Mouse (Mus musculus) v-Abl transformed pro-B cells (cell line): ENCODE measurements around the gene Zkscan7.
"Not testable (repeated sequence)": the region's sequence is repeated elsewhere in the genome, so short reads cannot be mapped to it uniquely, and the experiment has no call there.

ENCODE experiments used
- in situ Hi-C, 2 experiments: fragments of 400-800 bp; cut with MboI; formaldehyde crosslinking; loops; one replicate each; pipeline ENCODE4 v1.15.1; 2025; ENCODE audit not compliant: unreplicated experiment in 2 of 2

Gene Zkscan7

DNA sequence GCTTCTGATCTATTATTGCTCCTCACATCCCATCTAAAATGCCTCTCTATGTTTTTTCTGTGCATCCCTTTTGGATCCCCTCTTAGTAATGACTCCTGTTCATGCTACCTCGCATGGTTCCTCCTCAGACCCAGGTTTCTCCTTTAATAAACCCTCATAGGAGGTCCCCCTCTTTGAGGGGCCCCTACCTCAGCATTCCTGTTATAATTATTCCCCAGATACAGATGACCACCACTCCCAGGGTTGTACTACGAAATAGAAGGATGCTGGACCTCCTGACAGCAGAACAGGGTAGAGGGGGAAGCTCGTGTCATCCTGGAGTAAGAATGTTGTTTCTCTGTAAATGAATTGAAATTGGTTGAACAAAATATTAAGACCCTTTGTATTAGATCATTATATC is at the start of gene Zkscan7:
Gene Zkscan7 (plus strand): TSS at position 301 of the 400 bp plus-strand sequence.
- in situ Hi-C loops: no loop called here

GRCm38 (mm10) chr9:122836126-122836525 is 49.4 kb upstream of the Zkscan7 start:
- in situ Hi-C loops: no loop called here

DNA sequence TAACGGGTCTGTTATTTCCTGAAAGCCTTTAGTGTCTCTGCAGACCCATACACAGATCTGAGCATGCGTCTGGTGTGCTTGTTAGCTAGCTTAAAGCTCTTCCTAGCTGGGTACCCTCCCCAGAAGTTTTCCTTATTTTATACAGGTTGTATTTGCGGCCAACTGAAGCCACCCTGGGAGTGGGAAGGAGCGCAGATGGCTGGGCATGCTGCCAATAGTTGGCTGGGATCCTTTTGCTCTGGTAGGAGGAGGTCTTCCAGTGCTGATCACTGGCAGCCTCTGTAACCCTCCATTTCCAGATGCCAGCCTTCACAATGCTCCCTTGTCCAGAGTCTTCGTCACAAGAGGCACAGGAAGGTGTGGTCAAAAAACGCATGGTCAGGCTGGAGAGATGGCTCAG is 48.7 kb upstream of the Zkscan7 start:
- in situ Hi-C loops: no loop called here

DNA sequence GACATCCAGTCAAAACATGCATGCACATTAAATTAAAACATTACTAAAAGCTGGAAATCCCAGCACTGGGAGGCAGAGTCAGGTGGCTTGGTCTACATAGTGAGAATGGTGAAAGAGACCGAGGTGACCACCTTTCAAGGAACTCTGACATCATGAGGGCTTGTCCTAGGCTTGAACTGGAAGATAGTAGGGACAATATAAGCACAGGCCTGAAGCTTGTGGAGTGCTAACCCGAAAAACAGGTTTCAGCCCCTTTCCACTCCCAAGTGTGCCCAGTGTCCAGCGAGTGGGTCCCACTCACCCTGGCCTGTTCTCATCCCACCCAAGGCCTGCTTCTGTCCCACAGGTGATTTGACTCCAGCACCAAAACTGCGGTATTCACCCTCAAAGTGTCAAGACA is 48.3 kb upstream of the Zkscan7 start:
- in situ Hi-C loops: no loop called here

DNA sequence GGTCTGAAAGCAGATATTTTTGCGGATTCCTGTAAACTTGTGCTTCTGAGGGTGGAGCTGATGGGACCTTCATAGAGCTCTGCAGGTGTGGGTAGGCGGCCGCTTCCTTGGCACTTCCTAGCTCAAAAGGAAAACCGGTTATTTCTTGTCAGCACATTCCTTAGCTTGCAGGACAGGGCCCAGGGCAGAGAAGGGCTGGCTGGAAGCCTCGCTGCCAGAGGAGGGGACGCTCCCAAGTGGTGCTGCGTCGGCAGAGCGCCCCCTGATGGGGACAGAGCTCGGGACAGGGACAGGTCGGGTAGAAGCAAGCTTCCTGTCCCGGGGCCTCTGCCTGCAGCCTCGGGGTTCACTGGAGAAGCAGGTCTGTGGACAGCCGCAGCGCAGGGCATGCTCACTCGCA is 47.8 kb upstream of the Zkscan7 start:
- in situ Hi-C loops: no loop called here

- in situ Hi-C loops: no loop called here
Measured at GRCm38 (mm10) chr9:122843760-122844159, 41.7 kb upstream of the Zkscan7 start, which contains the start of gene Gm35549. Gene Gm35549, minus strand, starts transcription at chr9:122844035.

GRCm38 (mm10) chr9:122845621-122846020 is 39.9 kb upstream of the Zkscan7 start:
- in situ Hi-C loops: no loop called here

DNA sequence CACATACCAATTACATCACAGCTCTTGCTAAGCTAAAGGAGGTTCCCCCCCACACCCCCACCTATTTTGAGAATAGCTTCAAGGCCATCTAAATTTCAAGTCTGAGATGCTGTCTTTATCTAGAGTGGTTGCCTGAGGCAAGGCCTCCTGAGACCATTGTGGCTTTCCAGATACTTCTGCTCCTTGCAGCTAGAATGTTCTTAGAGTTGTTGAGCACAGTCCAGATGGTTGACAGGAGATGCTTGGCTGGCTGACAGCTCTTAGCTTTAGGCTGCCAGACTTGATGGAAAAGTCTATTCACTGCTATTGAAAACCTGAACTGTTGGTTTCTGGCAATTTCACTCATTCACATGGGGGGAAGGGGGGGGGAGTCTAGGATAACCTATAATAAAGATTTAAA is 39.3 kb upstream of the Zkscan7 start:
- in situ Hi-C loops: no loop called here

DNA sequence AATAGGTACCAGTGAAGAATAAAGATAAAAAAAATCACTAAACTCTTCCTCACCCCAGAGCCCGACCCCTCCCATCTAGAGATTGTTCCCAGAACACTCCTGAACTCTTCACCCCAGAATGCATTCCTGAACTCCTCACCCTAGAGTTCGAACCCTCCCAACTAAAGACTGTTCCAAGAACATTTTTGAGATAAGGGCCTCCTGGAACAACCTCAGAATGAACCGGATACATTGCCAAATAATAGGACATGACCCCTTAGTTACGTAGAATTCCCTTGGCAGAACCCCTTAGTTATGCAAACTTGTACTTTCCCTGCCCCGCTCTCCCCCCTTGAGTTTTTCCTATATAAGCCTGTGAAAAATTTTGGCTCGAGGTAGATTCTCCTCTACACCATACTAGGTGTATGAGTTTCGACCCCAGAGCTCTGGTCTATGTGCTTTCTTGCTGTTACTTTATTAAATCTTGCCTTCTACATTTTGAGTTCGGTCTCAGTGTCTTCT is 37.6 kb upstream of the Zkscan7 start:
- in situ Hi-C loops: not testable (repeated sequence)

GRCm38 (mm10) chr9:122854526-122854925 is 31.0 kb upstream of the Zkscan7 start:
- in situ Hi-C loops: loop anchor here in 1 of 2 experiments (10.0 kb wide), 1 partner anchor 260 kb away; the partner anchor contains the start of genes Exosc7 and Zdhhc3

DNA sequence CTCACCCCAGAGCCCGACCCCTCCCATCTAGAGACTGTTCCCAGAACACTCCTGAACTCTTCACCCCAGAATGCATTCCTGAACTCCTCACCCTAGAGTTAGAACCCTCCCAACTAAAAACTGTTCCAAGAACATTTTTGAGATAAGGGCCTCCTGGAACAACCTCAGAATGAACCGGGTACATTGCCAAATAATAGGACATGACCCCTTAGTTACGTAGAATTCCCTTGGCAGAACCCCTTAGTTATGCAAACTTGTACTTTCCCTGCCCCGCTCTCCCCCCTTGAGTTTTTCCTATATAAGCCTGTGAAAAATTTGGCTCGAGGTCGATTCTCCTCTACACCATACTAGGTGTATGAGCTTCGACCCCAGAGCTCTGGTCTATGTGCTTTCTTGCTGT is 30.3 kb upstream of the Zkscan7 start:
- in situ Hi-C loops: loop anchor here in 1 of 2 experiments (10.0 kb wide), 1 partner anchor 260 kb away; the partner anchor contains the start of genes Exosc7 and Zdhhc3

GRCm38 (mm10) chr9:122855617-122856016 is 29.9 kb upstream of the Zkscan7 start:
- in situ Hi-C loops: loop anchor here in 1 of 2 experiments (10.0 kb wide), 1 partner anchor 259 kb away; the partner anchor contains the start of genes Exosc7 and Zdhhc3

- in situ Hi-C loops: loop anchor here in 1 of 2 experiments (10.0 kb wide), 1 partner anchor 258 kb away; the partner anchor contains the start of genes Exosc7 and Zdhhc3
Measured at GRCm38 (mm10) chr9:122856716-122857115, 28.8 kb upstream of the Zkscan7 start.

- in situ Hi-C loops: loop anchor here in 1 of 2 experiments (10.0 kb wide), 1 partner anchor 254 kb away; the partner anchor contains the start of genes Exosc7 and Zdhhc3
Measured at GRCm38 (mm10) chr9:122860752-122861151, 24.7 kb upstream of the Zkscan7 start.

DNA sequence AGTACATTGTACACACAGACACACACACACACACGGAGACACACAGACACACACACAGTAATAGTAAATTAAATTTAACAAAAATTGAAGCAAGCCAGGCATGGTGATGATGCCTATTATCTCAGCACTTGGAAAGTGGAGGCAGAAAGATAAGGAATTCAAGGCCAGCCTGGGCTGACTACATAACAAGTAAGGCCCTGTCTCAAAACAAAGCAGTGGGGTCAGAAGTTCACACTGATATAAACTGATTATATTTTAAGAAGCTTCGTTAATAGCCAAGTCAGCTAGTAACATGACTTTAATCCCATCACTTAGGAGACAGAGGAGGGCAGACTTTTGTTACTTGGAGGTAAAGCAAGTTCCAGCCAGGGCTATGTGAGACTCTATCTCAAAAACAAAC is 21.8 kb upstream of the Zkscan7 start:
- in situ Hi-C loops: loop anchor here in 1 of 2 experiments (10.0 kb wide), 1 partner anchor 251 kb away; the partner anchor contains the start of genes Exosc7 and Zdhhc3

DNA sequence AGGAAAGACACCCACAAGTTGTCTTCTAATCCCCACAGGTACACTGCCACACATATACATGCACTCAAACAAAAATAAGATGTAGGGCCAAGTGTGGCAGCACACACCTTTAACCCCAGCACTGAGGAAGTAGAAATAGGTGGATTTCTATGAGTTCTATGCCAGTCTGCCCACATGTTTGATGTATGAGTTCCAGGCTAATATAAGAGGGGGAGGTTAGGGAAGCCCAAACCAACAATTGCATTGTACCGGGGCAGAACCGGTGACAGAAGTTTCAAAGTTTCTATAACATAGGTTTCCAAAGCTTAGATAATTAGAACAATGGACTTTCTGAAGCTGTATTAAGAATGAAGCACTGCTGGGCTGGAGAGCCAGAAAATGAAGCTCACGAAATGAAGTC is 20.6 kb upstream of the Zkscan7 start:
- in situ Hi-C loops: loop anchor here in 1 of 2 experiments (10.0 kb wide), 1 partner anchor 250 kb away; the partner anchor contains the start of genes Exosc7 and Zdhhc3

- in situ Hi-C loops: loop anchor here in 1 of 2 experiments (10.0 kb wide), 1 partner anchor 249 kb away; the partner anchor contains the start of genes Exosc7 and Zdhhc3
Measured at GRCm38 (mm10) chr9:122865697-122866166, 19.8 kb upstream of the Zkscan7 start, which contains the start of gene Zfp445. Gene Zfp445, minus strand, starts transcription at chr9:122866006.

- in situ Hi-C loops: loop anchor here in 1 of 2 experiments (10.0 kb wide), 1 partner anchor 249 kb away; the partner anchor contains the start of genes Exosc7 and Zdhhc3
Measured at GRCm38 (mm10) chr9:122866192-122866591, 19.3 kb upstream of the Zkscan7 start.

DNA sequence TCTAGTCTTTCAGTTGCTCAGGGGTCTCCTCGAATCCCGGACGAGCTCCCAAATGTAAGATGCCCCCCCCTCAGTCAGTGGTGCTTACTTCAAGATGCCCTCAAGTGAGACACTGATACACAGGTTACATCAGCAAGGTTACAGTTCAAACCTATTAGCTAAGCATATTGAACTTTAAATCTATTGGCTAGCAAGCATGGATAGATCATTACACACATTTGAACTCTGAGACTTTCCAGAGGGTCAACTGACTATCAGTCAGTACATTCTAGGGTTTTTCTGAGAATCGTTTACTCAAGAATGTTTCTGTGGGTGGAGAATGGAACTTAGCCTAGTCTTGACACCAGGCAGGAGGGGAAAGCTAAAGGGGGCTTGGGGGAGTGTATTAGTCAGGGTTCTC is 12.9 kb upstream of the Zkscan7 start:
- in situ Hi-C loops: loop anchor here in 1 of 2 experiments (5.0 kb wide), 1 partner anchor 75 kb away; no protein-coding TSS in a partner anchor

DNA sequence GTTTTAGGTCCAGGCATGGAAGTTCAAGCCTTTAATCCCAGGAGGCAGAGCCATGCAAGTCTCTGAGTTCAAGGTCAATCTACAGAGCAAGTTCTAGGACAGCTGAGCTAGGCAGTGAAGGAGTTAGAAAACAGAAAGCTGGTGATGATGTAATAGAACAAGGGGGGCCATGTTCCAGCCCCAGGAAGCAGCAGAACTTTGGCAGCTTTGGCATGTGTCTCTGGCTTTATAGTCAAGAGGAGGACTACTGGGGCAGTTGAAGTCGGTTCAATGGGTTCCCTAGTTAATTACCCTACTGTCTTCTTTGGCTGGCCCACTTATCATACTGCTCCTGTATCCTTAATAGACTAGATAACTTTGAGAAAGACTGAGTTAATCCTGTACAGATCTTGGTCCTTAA is 10.8 kb upstream of the Zkscan7 start:
- in situ Hi-C loops: loop anchor here in 1 of 2 experiments (5.0 kb wide), 1 partner anchor 73 kb away; no protein-coding TSS in a partner anchor

DNA sequence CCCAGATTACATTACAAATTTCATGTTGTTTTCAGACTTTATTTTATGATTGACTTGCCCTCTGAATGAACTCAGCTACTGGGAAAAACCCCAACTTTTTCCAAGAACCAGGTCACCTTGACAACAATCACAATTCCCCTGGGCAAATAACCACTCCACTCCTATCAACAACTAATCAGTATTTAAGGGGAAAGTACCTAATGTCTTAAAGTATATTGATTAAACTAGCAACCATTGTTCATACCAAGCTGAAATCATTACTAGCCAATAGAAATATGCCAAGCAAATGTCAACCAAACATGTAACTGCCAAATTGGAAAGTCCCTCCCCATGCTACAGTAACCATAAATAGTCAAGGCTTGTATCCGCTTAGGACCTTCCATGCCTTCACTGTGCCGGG is 10.3 kb upstream of the Zkscan7 start:
- in situ Hi-C loops: no loop called here
